Mouse (Mus musculus) CH12.LX (cell line): ENCODE results near the gene Pak1ip1. TPM values are rescaled to one million over a fixed set of nuclear protein-coding genes. Genes with fewer than 3 reads are reported as not detected.

Source experiments
- DNase-seq: peaks from one replicate; pipeline ENCODE4 v3.0.0-alpha.2; 2013; ENCODE audit errors: extremely low read depth
- H3K27ac ChIP-seq: 2 replicates; pipeline ENCODE4 v1.5.1; 2012; ENCODE audit warnings: low read depth, mild to moderate bottlenecking, control low read depth, moderate library complexity; ENCODE audit not compliant: insufficient read depth
- H3K27me3 ChIP-seq: replicated peaks from 2 replicates; pipeline ENCODE3; 2012; ENCODE audit warnings: inconsistent platforms
- H3K36me3 ChIP-seq, 2 experiments: replicated peaks in 1 of 2; 2 replicates each; pipeline versions ENCODE3 to v1.6.1; 2012; ENCODE audit warnings: inconsistent platforms in 1 of 2, low read length in 1 of 2, mild to moderate bottlenecking in 1 of 2, mixed read lengths in 1 of 2, moderate library complexity in 1 of 2; ENCODE audit not compliant: control insufficient read depth in 1 of 2, insufficient read depth in 1 of 2
- H3K4me1 ChIP-seq, 2 experiments: 2 replicates each; pipeline ENCODE4 v1.6.1; 2012; ENCODE audit warnings: inconsistent platforms in 1 of 2, moderate library complexity in 1 of 2; ENCODE audit not compliant: insufficient read depth in 2 of 2, control insufficient read depth in 1 of 2
- H3K4me2 ChIP-seq: 2 replicates; pipeline ENCODE4 v1.6.1; 2012; ENCODE audit warnings: low read depth, mild to moderate bottlenecking, control low read depth; ENCODE audit not compliant: poor library complexity, insufficient read depth, severe bottlenecking
- H3K4me3 ChIP-seq, 3 experiments: fragments of 150-350 bp in 1 of 3; sonication (generic) in 1 of 3; replicated peaks in 1 of 3; 2 replicates each; pipeline versions ENCODE3 to v1.5.1; 2011 to 2012; ENCODE audit warnings: low read depth in 2 of 3, low read length in 2 of 3, mild to moderate bottlenecking in 2 of 3, moderate library complexity in 2 of 3, control low read depth in 1 of 3, improper control_type of control experiment in 1 of 3, inconsistent platforms in 1 of 3, mixed read lengths in 1 of 3; ENCODE audit not compliant: poor library complexity in 1 of 3
- H3K79me2 ChIP-seq: replicated peaks from 2 replicates; pipeline ENCODE4 v1.6.1; 2012; ENCODE audit warnings: mild to moderate bottlenecking, moderate library complexity; ENCODE audit not compliant: control insufficient read depth, poor library complexity, insufficient read depth, severe bottlenecking; ENCODE audit errors: extremely low read depth
- H3K9ac ChIP-seq: 2 replicates; pipeline ENCODE4 v1.6.1; 2012; ENCODE audit warnings: low read depth, mild to moderate bottlenecking, control low read depth, moderate library complexity; ENCODE audit not compliant: insufficient read depth
- H3K9me3 ChIP-seq: replicated peaks from 2 replicates; pipeline ENCODE3; 2012; ENCODE audit warnings: low read length, inconsistent platforms, mixed read lengths
- BHLHE40 ChIP-seq: IDR thresholded peaks from 2 replicates; pipeline ENCODE4 v1.6.1; 2011; ENCODE audit warnings: mild to moderate bottlenecking, low read depth, low read length, improper control_type of control experiment
- E2F4 ChIP-seq: IDR thresholded peaks from 2 replicates; pipeline ENCODE4 v1.6.1; 2011; ENCODE audit warnings: low read depth, low read length, improper control_type of control experiment; ENCODE audit not compliant: insufficient replicate concordance
- ELF1 ChIP-seq: IDR thresholded peaks from 2 replicates; pipeline ENCODE4 v1.6.1; 2014; ENCODE audit warnings: low read depth, mild to moderate bottlenecking, inconsistent platforms, low read length, improper control_type of control experiment
- HCFC1 ChIP-seq: IDR thresholded peaks from 2 replicates; pipeline ENCODE4 v1.6.1; 2012; ENCODE audit warnings: low read depth, mild to moderate bottlenecking, inconsistent platforms, low read length, improper control_type of control experiment
- IRF4 ChIP-seq: IDR thresholded peaks from 2 replicates; pipeline ENCODE4 v1.6.1; 2014; ENCODE audit warnings: low read depth, mild to moderate bottlenecking, inconsistent platforms, low read length, improper control_type of control experiment
- JUND ChIP-seq: conservative IDR thresholded peaks from 2 replicates; pipeline ENCODE4 v1.6.1; 2011; ENCODE audit warnings: low read depth, low read length, improper control_type of control experiment
- KAT2A ChIP-seq: IDR thresholded peaks from 2 replicates; pipeline ENCODE4 v1.6.1; 2012; ENCODE audit warnings: low read length, improper control_type of control experiment, inconsistent platforms; ENCODE audit not compliant: insufficient replicate concordance
- MAFK ChIP-seq: IDR thresholded peaks from 2 replicates; pipeline ENCODE4 v1.6.1; 2011; ENCODE audit warnings: low read length, improper control_type of control experiment; ENCODE audit not compliant: insufficient replicate concordance
- MAX ChIP-seq: IDR thresholded peaks from 2 replicates; pipeline ENCODE4 v1.6.1; 2011; ENCODE audit warnings: low read length, improper control_type of control experiment
- MAZ ChIP-seq: IDR thresholded peaks from 2 replicates; pipeline ENCODE4 v1.6.1; 2012; ENCODE audit warnings: low read depth, mild to moderate bottlenecking, inconsistent platforms, low read length, improper control_type of control experiment, moderate library complexity
- MEF2A ChIP-seq: IDR thresholded peaks from 2 replicates; pipeline ENCODE4 v1.6.1; 2014; ENCODE audit warnings: low read depth, mild to moderate bottlenecking, inconsistent platforms, low read length, improper control_type of control experiment, borderline replicate concordance
- MYC ChIP-seq: IDR thresholded peaks from 2 replicates; pipeline ENCODE4 v1.6.1; 2011; ENCODE audit warnings: low read depth, mild to moderate bottlenecking, improper control_type of control experiment, low read length
- NELFE ChIP-seq: IDR thresholded peaks from 2 replicates; pipeline ENCODE4 v1.6.1; 2011; ENCODE audit warnings: low read depth, low read length, improper control_type of control experiment
- NRF1 ChIP-seq: IDR thresholded peaks from 2 replicates; pipeline ENCODE4 v1.6.1; 2014; ENCODE audit warnings: low read depth, mild to moderate bottlenecking, inconsistent platforms, low read length, improper control_type of control experiment, moderate library complexity
- POLR2A ChIP-seq: IDR thresholded peaks from 2 replicates; pipeline ENCODE4 v1.6.1; 2011; ENCODE audit warnings: low read depth, mild to moderate bottlenecking, improper control_type of control experiment, low read length
- POLR2AphosphoS2 ChIP-seq: IDR thresholded peaks from 2 replicates; pipeline ENCODE4 v1.6.1; 2011; ENCODE audit warnings: low read depth, low read length, improper control_type of control experiment
- TBP ChIP-seq: conservative IDR thresholded peaks from 2 replicates; pipeline ENCODE4 v1.6.1; 2011; ENCODE audit warnings: low read depth, low read length, improper control_type of control experiment
- TCF12 ChIP-seq: IDR thresholded peaks from 2 replicates; pipeline ENCODE4 v1.6.1; 2014; ENCODE audit warnings: low read depth, mild to moderate bottlenecking, inconsistent platforms, low read length, improper control_type of control experiment
- UBTF ChIP-seq: IDR thresholded peaks from 2 replicates; pipeline ENCODE4 v1.6.1; 2012; ENCODE audit warnings: low read depth, mild to moderate bottlenecking, inconsistent platforms, low read length, improper control_type of control experiment, moderate library complexity
- USF2 ChIP-seq: conservative IDR thresholded peaks from 2 replicates; pipeline ENCODE4 v1.6.1; 2011; ENCODE audit warnings: low read depth, low read length, improper control_type of control experiment
- ZC3H11A ChIP-seq: IDR thresholded peaks from 2 replicates; pipeline ENCODE4 v1.6.1; 2012; ENCODE audit warnings: low read depth, mild to moderate bottlenecking, inconsistent platforms, low read length, improper control_type of control experiment
- ZKSCAN1 ChIP-seq: IDR thresholded peaks from 2 replicates; pipeline ENCODE4 v1.6.1; 2012; ENCODE audit warnings: low read depth, inconsistent platforms, low read length, improper control_type of control experiment, borderline replicate concordance
- ZMIZ1 ChIP-seq: IDR thresholded peaks from 2 replicates; pipeline ENCODE4 v1.6.1; 2012; ENCODE audit warnings: low read depth, mild to moderate bottlenecking, inconsistent platforms, low read length, improper control_type of control experiment
- dilution Hi-C: fragments of 300-500 bp; cut with MboI; formaldehyde crosslinking; loops from 2 replicates; pipeline ENCODE4 v1.14.3; 2020; ENCODE audit warnings: low sequenced_read_pairs; ENCODE audit not compliant: extremely low pct_unique_long_range_greater_than_20kb, extremely low pct_ligation_motif_present
- in situ Hi-C: fragments of 300-500 bp; cut with MboI; formaldehyde crosslinking; loops from 3 replicates; pipeline ENCODE4 v1.14.3; 2019; ENCODE audit warnings: low sequenced_read_pairs, low pct_ligation_motif_present, low pct_unique_long_range_greater_than_20kb, mixed read lengths
- polyA plus RNA-seq: library from polyadenylated mRNA; unstranded; fragments of >175 nt; gene quantifications from 2 replicates; pipeline ENCODE4 v1.2.1, GENCODE M21; 2012; ENCODE audit warnings: low read depth; ENCODE audit not compliant: insufficient read length
- total RNA-seq, 2 experiments: library from RNA; depleted of rRNA; stranded (reverse); fragments of 300-350 nt in 1 of 2; fragments of >200 nt in 1 of 2; gene quantifications; 2 replicates each; pipeline ENCODE4 v1.2.3; 2012 to 2014

The Pak1ip1 gene
- total and polyA plus RNA-seq, 3 experiments: 54.8 to 81.9 (median 66.1) TPM

DNA sequence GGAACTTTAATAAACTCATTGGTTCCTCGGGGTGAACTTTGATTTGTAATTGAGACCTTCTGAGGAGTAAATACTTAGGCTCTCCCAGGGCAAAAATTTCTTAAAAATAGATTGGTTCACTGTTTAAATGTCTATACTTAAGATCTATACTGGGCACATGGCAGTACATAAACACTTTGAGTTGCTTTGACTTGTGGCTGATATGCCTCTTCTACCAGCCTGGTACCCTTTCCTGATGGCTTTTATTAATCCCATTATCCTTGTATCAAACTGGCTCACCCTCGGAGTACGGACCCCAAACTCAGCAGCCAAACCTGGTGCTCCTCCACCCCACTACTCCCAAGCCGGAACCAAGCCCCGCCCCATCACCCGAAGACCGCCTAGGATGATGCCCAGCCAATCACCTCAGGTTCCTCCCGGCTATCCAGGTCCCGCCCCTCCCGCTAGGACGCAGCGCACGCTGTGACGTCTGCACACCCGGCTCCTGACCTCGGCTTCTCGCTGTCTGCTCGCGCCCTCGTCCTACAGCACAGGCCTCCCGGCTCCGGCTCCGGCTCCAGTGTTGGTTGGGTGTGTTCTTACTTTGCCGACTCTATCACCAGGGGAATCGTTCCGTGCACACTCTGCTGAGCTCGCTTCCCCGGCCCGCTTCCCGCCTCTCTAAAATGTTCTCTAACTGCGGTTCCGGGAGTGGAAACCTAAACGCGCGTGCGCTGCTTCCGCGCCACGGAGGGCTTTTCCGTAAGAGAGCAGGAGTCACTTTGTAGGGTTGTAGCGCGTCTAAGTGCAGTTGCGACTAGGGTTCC is 15.2 kb downstream of the Pak1ip1 start, which contains the start of gene Tmem14c:
Gene Tmem14c (plus strand): TSS at position 464 of the 806 bp plus-strand sequence.
- Histone ChIP-seq H3K27me3 (no peaks in the 10 kb centered on the region), H3K9ac (peak within 1 kb of the TSS; percentile 32), H3K9me3 (no peaks in the 10 kb centered on the region), H3K36me3 (peaks cover 50 to 76% of the 10 kb centered on the region in 2 experiments), H3K4me1 (peaks cover 3 to 30% of the 10 kb centered on the region in 2 experiments; a peak in 3 of 4 replicates), H3K27ac (no peak within 1 kb of the TSS), H3K79me2 (peaks cover 18% of the 10 kb centered on the region), H3K4me2 (peak within 1 kb of the TSS; percentile 44), H3K4me3 (peak within 1 kb of the TSS; percentile 65 to 93 (median 66))
- in situ Hi-C loops (loop anchor here (25.0 kb wide), 2 partner anchors 221 to 571 kb away; partner anchors contain the start of gene Smim13), dilution Hi-C loops (no loop called here)
- DNase-seq: peak; percentile 93
- TF ChIP-seq NELFE: peak; percentile 96
- TF ChIP-seq TBP: 0 out of 2 replicates have a peak, but pooled peaks have one; percentile 59
- 0 out of 2 replicates have a peak, but pooled peaks have one; percentile 15 for TF ChIP-seq USF2
- peak; percentile 15; the same call in 1 of the 2 replicates for TF ChIP-seq MYC
- no peak for TF ChIP-seq ZC3H11A
- 0 out of 2 replicates have a peak, but pooled peaks have one; percentile 44 for TF ChIP-seq KAT2A
- TF ChIP-seq UBTF: no peak
- no peak; the same call in 1 of the 2 replicates for TF ChIP-seq MEF2A
- TF ChIP-seq JUND: no peak
- peak; percentile 91 for TF ChIP-seq ZMIZ1
- TF ChIP-seq TCF12: peak; percentile 90
- no peak for TF ChIP-seq ZKSCAN1
- TF ChIP-seq BHLHE40: no peak; the same call in 1 of the 2 replicates
- TF ChIP-seq POLR2AphosphoS2: peak; percentile 91; the same call in 1 of the 2 replicates
- TF ChIP-seq MAZ: peak; percentile 61
- peak; percentile 54 for TF ChIP-seq IRF4
- TF ChIP-seq NRF1: peak; percentile 81
- TF ChIP-seq E2F4: no peak
- TF ChIP-seq POLR2A: peak; percentile 96
- peak; percentile 85 for TF ChIP-seq ELF1
- peak; percentile 65 for TF ChIP-seq HCFC1
- TF ChIP-seq MAFK: no peak
- TF ChIP-seq MAX: peak; percentile 58; the same call in 1 of the 2 replicates
